ENCODE assay signal across 26 mouse cellular contexts in genomic region chr10:23230863-23231262, GRCm38 (mm10).
DNase-seq lines count a peak whose midpoint lies in the region; ATAC-seq and TF ChIP-seq lines count a peak whose summit lies in the region.
"Had no signal": no experiment of that assay in that cellular context is flagged by ENCODE, and none has a peak within 500 bp of the region (broad histone marks: within the 10 kb centered on the region; RNA-seq: fewer than 3 reads in every experiment).

No protein-coding gene starts in this region.

- H3K4me1 ChIP-seq in kidney, embryonic 15.5 days, result peaks cover 10% of the 10 kb centered on the region; the same call in 1 of the 2 replicates
- H3K4me1 ChIP-seq in embryonic fibroblast, embryonic 13.5 days (ENCODE audit: control insufficient read depth, insufficient read depth, low read length), result no peaks in the 10 kb centered on the region
- H3K4me1 ChIP-seq: heart, embryonic 10.5 days; heart, embryonic 13.5 days had no signal

- no peak for ATAC-seq in kidney, embryonic 15.5 days (replicated peaks; ENCODE audit: low FRiP score)
- ATAC-seq: activated CD4-positive, CD25-positive, alpha-beta regulatory T cell, adult 4 months; CD4-positive, CD25-positive, alpha-beta regulatory T cell, adult 4 months; forebrain, embryonic 14.5 days; forebrain, postnatal 0 days; intestine, postnatal 0 days had no signal

- no peak for TF ChIP-seq CTCF in embryonic fibroblast, embryonic 13.5 days (IDR thresholded peaks at IDR 0.05; ENCODE audit: borderline replicate concordance, insufficient read depth, low read length)

- H3K36me3 ChIP-seq in kidney, embryonic 15.5 days, result no peaks in the 10 kb centered on the region
- H3K36me3 ChIP-seq: embryonic facial prominence, embryonic 13.5 days; heart, embryonic 10.5 days; heart, embryonic 13.5 days had no signal

- H3K27me3 ChIP-seq in kidney, embryonic 15.5 days, result no peaks in the 10 kb centered on the region
- H3K27me3 ChIP-seq: embryonic facial prominence, embryonic 13.5 days; heart, embryonic 13.5 days had no signal

- H3K9me3 ChIP-seq in kidney, embryonic 15.5 days (replicated peaks), result no peaks in the 10 kb centered on the region
- H3K9me3 ChIP-seq: embryonic facial prominence, embryonic 13.5 days; heart, embryonic 10.5 days; heart, embryonic 13.5 days had no signal

- no peak overlapping the region for H3K9ac ChIP-seq in kidney, embryonic 15.5 days
- H3K9ac ChIP-seq: embryonic facial prominence, embryonic 13.5 days; forebrain, postnatal 0 days; heart, embryonic 13.5 days; hindbrain, embryonic 14.5 days had no signal

- H3K4me2 ChIP-seq in kidney, embryonic 15.5 days, result no peak overlapping the region
- H3K4me2 ChIP-seq: embryonic facial prominence, embryonic 13.5 days; heart, embryonic 13.5 days; hindbrain, embryonic 14.5 days had no signal

- TF ChIP-seq POLR2A in embryonic fibroblast, embryonic 13.5 days (IDR thresholded peaks at IDR 0.05; ENCODE audit: low read depth, low read length), result no peak

- DNase-seq in adrenal gland, adult 8-10 months, result peak; percentile 10
- no peak for DNase-seq in adrenal gland, postnatal 25 days
- DNase-seq in kidney, adult 18-20 months, result no peak
- DNase-seq in neural tube, embryonic 10.5 days (ENCODE audit: extremely low spot score, low spot score), result no peak
- no peak for DNase-seq in layer of hippocampus, postnatal 36 days
- DNase-seq: B cell, adult 2 months; cerebellum, adult 11 months; cerebellum, adult 2 months; cerebellum, adult 9-11 months; cerebellum, postnatal 25 days; forebrain, postnatal 0 days; gastrocnemius, postnatal 36 days; heart, adult 2 months; heart, postnatal 14 days; heart, postnatal 4 days had no signal

- H3K4me3 ChIP-seq in kidney, embryonic 15.5 days (replicated peaks), result no peak overlapping the region
- H3K4me3 ChIP-seq in embryonic fibroblast, embryonic 13.5 days (ENCODE audit: insufficient read depth, low read length), result no peak overlapping the region
- H3K4me3 ChIP-seq: embryonic facial prominence, embryonic 13.5 days; heart, adult 2 months; heart, embryonic 10.5 days; heart, embryonic 13.5 days had no signal

- 63% methylated on average over 5 of the region's 5 CpGs for WGBS in kidney, embryonic 15.5 days

- 0 out of 2 replicates have a peak overlapping the region, but pooled peaks have one; percentile 32 for H3K27ac ChIP-seq in kidney, embryonic 15.5 days
- H3K27ac ChIP-seq in embryonic fibroblast, embryonic 13.5 days (ENCODE audit: insufficient read depth, low read length), result peak overlapping the region; percentile 8; the same call in 1 of the 2 replicates
- H3K27ac ChIP-seq: embryonic facial prominence, embryonic 13.5 days; heart, adult 2 months; heart, embryonic 10.5 days; heart, embryonic 13.5 days; hindbrain, embryonic 14.5 days; hindbrain, postnatal 0 days had no signal
